Mouse (Mus musculus): ENCODE measurements around the gene Col13a1. TPM values are rescaled to one million over a fixed set of nuclear protein-coding genes. Genes with fewer than 3 reads are reported as not detected.

The Col13a1 gene
- polyA plus RNA-seq, 1 experiment from 2014 or later, result 4.2 TPM

DNA sequence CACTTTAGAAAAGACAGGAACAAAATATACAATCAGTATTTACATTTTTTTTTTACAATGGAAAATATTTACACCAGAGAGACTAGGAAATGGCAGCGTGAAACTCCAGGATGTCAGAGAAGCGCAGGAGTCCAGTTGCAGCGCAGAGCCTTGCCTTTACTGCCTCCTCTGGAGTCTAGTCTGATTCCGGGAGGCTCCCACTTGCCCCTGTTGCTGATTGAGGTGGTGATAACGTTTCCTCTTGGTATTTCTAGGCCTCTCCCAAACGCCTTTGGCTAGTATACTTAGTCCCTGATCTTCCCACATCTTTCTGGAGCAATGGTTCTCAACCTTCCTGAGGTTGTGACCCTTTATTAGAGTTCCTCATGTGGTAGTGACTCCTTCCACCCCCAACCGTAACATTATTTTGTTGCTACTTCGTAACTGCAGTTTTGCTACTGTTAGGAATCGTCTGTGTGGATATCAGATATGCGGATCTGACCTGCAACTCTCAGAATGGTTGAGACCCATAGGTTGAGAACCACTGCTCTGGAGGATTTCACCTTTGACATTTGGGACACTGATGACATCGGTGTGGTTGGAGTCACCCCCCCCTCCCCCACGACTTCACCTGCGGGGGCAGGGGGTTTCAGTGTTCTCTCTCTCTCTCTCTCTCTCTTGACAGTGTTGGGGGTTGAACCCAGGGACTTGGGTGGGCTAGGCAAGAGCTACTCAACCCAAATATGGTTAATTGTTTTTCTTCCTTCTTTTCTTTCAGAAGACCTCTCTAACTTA, 152.7 kb downstream of the Col13a1 start:
- no peak overlapping the region for H3K4me3 ChIP-seq (ENCODE audit: low read length)
- no peak overlapping the region for H3K9ac ChIP-seq (ENCODE audit: low read length)
- H3K27me3 ChIP-seq (ENCODE audit: control insufficient read depth, insufficient read depth, low read length), result no peaks in the 10 kb centered on the region
- H3K27ac ChIP-seq (ENCODE audit: low read length), result no peak overlapping the region
- H3K4me2 ChIP-seq (ENCODE audit: low read depth, low read length), result no peak overlapping the region
- no peaks in the 10 kb centered on the region for H3K9me3 ChIP-seq (replicated peaks; ENCODE audit: control insufficient read depth, low read length)
- ATAC-seq (replicated peaks; ENCODE audit: extremely low read depth, insufficient read depth, low FRiP score), result no peak
- 66% methylated on average over 13 of the region's 13 CpGs for WGBS
- H3K4me1 ChIP-seq (ENCODE audit: control insufficient read depth, insufficient read depth, low read length), result no peaks in the 10 kb centered on the region
- H3K36me3 ChIP-seq (ENCODE audit: control insufficient read depth, insufficient read depth), result no peaks in the 10 kb centered on the region

DNA sequence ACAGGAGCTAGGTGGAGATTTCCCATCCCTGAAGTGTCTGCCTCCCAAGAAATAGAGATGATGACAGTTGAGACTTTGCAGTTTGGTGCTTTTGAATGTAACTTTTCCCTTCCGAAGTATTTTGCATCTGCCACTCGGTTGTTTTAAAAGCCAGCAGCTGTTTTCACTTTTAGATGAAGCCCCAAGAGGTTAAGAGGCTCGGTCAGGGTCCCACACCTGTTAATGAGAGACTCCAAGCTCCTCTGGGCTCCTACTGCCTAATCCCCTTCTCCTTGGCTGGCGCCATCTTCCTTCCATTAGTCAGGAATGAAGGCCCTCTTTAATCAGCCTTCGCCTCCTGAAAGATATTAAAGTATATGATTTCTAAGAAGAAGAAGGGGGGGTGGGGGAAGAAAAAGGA, 153.4 kb downstream of the Col13a1 start:
- Histone ChIP-seq H3K36me3 (ENCODE audit: control insufficient read depth, insufficient read depth) (no peaks in the 10 kb centered on the region), H3K4me1 (ENCODE audit: control insufficient read depth, insufficient read depth, low read length) (no peaks in the 10 kb centered on the region), H3K27me3 (ENCODE audit: control insufficient read depth, insufficient read depth, low read length) (no peaks in the 10 kb centered on the region), H3K4me2 (ENCODE audit: low read depth, low read length) (no peak overlapping the region), H3K9ac (ENCODE audit: low read length) (no peak overlapping the region), H3K27ac (ENCODE audit: low read length) (no peak overlapping the region), H3K4me3 (ENCODE audit: low read length) (no peak overlapping the region), H3K9me3 (replicated peaks; ENCODE audit: control insufficient read depth, low read length) (no peaks in the 10 kb centered on the region)
- WGBS, result 53% methylated on average over 5 of the region's 5 CpGs
- ATAC-seq (replicated peaks; ENCODE audit: extremely low read depth, insufficient read depth, low FRiP score), result no peak

DNA sequence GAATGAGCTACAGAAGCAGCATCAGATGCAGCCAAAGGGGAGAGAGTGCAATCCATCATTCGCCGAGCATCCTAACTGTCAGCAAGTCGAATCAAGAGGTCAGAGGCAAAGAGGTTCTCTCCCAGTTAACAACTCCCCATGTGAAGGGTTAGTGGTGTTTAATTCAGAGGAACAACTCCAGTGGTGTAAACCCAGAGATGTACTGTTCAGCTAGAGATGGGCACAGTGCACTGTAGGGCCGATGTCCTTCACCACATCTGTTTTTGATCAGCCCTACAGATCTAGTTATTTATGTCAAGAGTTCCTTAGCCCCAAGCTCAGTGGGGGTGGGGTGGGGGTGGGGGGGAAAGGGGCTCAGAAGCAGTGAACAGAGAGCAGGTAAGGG, 155.2 kb downstream of the Col13a1 start:
- Histone ChIP-seq H3K27me3 (ENCODE audit: control insufficient read depth, insufficient read depth, low read length) (no peaks in the 10 kb centered on the region), H3K4me2 (ENCODE audit: low read depth, low read length) (no peak overlapping the region), H3K27ac (ENCODE audit: low read length) (no peak overlapping the region), H3K4me3 (ENCODE audit: low read length) (no peak overlapping the region), H3K9me3 (replicated peaks; ENCODE audit: control insufficient read depth, low read length) (no peaks in the 10 kb centered on the region), H3K36me3 (ENCODE audit: control insufficient read depth, insufficient read depth) (no peaks in the 10 kb centered on the region), H3K9ac (ENCODE audit: low read length) (no peak overlapping the region), H3K4me1 (ENCODE audit: control insufficient read depth, insufficient read depth, low read length) (no peaks in the 10 kb centered on the region)
- WGBS, result 32% methylated on average over 4 of the region's 4 CpGs
- ATAC-seq (replicated peaks; ENCODE audit: extremely low read depth, insufficient read depth, low FRiP score), result no peak

DNA sequence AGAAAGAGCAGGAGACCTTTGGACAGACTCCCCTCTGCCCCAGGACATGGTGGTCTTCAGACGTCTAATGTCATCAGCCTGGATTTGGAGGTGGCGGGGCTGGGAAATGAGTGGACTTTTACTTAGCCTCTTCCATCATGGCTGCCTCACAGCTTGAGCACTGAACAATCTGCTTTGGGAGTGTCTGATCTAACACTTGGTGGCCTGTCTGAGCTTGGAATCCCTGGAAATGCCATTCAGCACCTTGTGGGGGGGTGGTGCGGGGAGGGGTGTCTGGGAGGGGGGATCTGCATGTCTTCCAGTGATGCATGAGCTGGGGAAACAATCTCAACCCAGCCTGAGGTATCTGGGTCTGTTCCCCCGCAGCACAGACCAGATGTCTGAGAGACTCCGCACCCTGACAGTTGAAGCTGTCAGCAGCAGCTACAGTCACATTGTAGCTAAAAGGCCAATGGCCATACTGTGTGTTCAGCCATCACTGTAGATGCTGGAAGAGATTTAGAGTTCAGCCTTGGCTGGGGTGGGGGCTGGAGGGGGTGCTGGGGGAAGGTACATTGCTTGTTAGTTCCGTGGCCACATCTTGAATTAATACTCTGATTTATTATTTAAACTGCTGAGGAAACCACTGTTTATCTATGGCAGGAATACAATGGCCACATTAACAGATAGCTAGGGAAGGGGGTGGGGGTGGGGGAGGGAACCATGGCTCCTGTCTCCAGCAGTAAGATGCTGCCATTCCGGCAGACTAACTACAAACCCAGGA, 155.8 kb downstream of the Col13a1 start:
- H3K36me3 ChIP-seq (ENCODE audit: control insufficient read depth, insufficient read depth), result no peaks in the 10 kb centered on the region
- 35% methylated on average over 7 of the region's 7 CpGs for WGBS
- no peak overlapping the region for H3K9ac ChIP-seq (ENCODE audit: low read length)
- ATAC-seq (replicated peaks; ENCODE audit: extremely low read depth, insufficient read depth, low FRiP score), result no peak
- H3K4me3 ChIP-seq (ENCODE audit: low read length), result no peak overlapping the region
- H3K4me2 ChIP-seq (ENCODE audit: low read depth, low read length), result no peak overlapping the region
- H3K4me1 ChIP-seq (ENCODE audit: control insufficient read depth, insufficient read depth, low read length), result no peaks in the 10 kb centered on the region
- H3K27ac ChIP-seq (ENCODE audit: low read length), result no peak overlapping the region
- no peaks in the 10 kb centered on the region for H3K27me3 ChIP-seq (ENCODE audit: control insufficient read depth, insufficient read depth, low read length)
- no peaks in the 10 kb centered on the region for H3K9me3 ChIP-seq (replicated peaks; ENCODE audit: control insufficient read depth, low read length)

DNA sequence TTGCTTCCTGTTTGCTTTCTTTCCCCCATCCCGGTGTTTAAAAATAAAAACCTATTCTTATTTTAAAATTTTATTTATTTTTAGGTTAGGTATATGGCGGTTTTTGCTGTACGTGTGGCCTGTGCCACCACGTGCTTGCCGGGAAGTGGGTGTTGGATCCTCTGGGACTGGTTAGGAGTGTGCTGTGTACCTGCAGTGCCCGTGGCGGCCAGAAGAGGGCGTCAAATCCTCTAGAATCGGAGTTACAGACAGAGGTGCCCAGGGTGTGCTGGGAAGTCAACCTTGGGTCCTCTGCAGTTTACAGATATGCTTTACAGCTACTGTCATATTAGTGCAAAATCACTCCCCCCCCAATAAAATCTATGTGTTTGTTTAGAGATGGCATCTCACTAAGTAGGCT, 158.9 kb downstream of the Col13a1 start:
- no peak overlapping the region for H3K4me3 ChIP-seq (ENCODE audit: low read length)
- no peak overlapping the region for H3K4me2 ChIP-seq (ENCODE audit: low read depth, low read length)
- H3K36me3 ChIP-seq (ENCODE audit: control insufficient read depth, insufficient read depth), result no peaks in the 10 kb centered on the region
- H3K4me1 ChIP-seq (ENCODE audit: control insufficient read depth, insufficient read depth, low read length), result no peaks in the 10 kb centered on the region
- no peak overlapping the region for H3K27ac ChIP-seq (ENCODE audit: low read length)
- ATAC-seq (replicated peaks; ENCODE audit: extremely low read depth, insufficient read depth, low FRiP score), result no peak
- H3K9me3 ChIP-seq (replicated peaks; ENCODE audit: control insufficient read depth, low read length), result no peaks in the 10 kb centered on the region
- no peak overlapping the region for H3K9ac ChIP-seq (ENCODE audit: low read length)
- WGBS, result 53% methylated on average over 9 of the region's 9 CpGs
- no peaks in the 10 kb centered on the region for H3K27me3 ChIP-seq (ENCODE audit: control insufficient read depth, insufficient read depth, low read length)

DNA sequence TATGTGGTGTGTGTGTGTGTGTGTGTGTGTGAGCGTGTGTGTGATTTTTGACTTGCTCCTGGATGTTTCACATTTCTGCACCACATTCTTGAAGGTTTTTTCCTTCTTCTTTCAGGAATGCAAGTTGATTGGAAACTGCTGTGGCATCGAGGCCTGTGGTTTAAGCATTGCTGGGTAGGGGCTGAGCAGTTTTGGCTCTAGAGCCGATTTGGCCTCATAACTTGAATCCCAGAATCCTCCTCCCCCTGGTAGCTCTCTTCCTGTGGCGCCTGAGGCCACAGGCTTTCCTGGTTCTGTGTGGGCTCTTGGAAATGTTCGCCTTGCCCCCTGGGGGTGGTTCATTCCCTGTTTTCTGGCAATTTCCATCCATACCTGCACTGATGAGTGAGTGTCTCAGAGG, 166.9 kb downstream of the Col13a1 start:
- no peak for ATAC-seq (replicated peaks; ENCODE audit: extremely low read depth, insufficient read depth, low FRiP score)
- no peak overlapping the region for H3K9ac ChIP-seq (ENCODE audit: low read length)
- WGBS, result 58% methylated on average over 5 of the region's 5 CpGs
- H3K27me3 ChIP-seq (ENCODE audit: control insufficient read depth, insufficient read depth, low read length), result no peaks in the 10 kb centered on the region
- no peak overlapping the region for H3K4me3 ChIP-seq (ENCODE audit: low read length)
- no peaks in the 10 kb centered on the region for H3K9me3 ChIP-seq (replicated peaks; ENCODE audit: control insufficient read depth, low read length)
- H3K4me2 ChIP-seq (ENCODE audit: low read depth, low read length), result no peak overlapping the region
- H3K36me3 ChIP-seq (ENCODE audit: control insufficient read depth, insufficient read depth), result no peaks in the 10 kb centered on the region
- no peaks in the 10 kb centered on the region for H3K4me1 ChIP-seq (ENCODE audit: control insufficient read depth, insufficient read depth, low read length)
- H3K27ac ChIP-seq (ENCODE audit: low read length), result no peak overlapping the region

DNA sequence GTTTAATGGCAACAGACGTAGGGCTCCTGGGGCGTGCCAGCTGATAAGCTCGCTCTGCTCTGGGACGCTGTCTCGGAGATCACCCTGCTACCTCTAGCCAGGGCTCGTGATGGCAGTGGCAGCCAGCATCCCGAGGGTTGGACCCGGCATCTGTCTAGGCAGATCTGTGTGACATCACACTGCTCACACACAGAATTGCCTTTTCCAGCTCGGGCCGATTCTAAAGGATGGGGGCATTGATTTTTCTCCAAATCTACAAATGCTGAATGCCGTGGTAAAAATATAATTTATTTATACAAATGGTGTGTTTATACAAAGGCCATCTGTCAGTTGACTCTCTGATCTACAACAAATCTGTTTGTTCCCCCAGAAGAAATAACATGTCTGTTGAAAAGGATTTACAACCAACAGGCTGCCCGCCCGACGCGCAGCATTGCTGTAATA, 180.8 kb downstream of the Col13a1 start:
- Histone ChIP-seq H3K4me3 (ENCODE audit: low read length) (no peak overlapping the region), H3K27me3 (ENCODE audit: control insufficient read depth, insufficient read depth, low read length) (no peaks in the 10 kb centered on the region), H3K9ac (ENCODE audit: low read length) (no peak overlapping the region), H3K4me1 (ENCODE audit: control insufficient read depth, insufficient read depth, low read length) (no peaks in the 10 kb centered on the region), H3K27ac (ENCODE audit: low read length) (no peak overlapping the region), H3K36me3 (ENCODE audit: control insufficient read depth, insufficient read depth) (no peaks in the 10 kb centered on the region), H3K4me2 (ENCODE audit: low read depth, low read length) (no peak overlapping the region), H3K9me3 (replicated peaks; ENCODE audit: control insufficient read depth, low read length) (no peaks in the 10 kb centered on the region; the same call in 1 of the 2 replicates)
- ATAC-seq (replicated peaks; ENCODE audit: extremely low read depth, insufficient read depth, low FRiP score), result no peak
- WGBS, result 60% methylated on average over 15 of the region's 15 CpGs

DNA sequence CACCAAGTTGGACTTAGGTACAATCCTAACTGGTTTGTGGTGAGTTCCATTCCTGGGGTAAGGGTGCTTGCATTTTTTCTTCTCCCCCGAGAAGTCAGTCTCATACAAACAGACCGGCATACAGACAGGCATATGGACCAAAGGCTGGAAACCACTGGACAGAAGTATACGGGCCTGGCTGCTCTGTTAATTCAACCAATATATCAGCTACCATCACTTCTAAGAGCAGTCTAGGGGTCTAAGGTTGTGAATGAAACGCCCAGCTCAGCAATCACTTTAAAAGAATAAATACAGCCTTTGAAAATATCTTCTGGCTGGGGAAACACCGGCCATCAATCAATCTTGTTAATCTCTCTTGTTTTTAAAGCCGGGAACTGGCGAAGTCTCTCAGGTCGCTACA, 183.4 kb downstream of the Col13a1 start:
- H3K27ac ChIP-seq (ENCODE audit: low read length), result no peak overlapping the region
- H3K27me3 ChIP-seq (ENCODE audit: control insufficient read depth, insufficient read depth, low read length), result no peaks in the 10 kb centered on the region
- H3K9me3 ChIP-seq (replicated peaks; ENCODE audit: control insufficient read depth, low read length), result no peaks in the 10 kb centered on the region
- no peak overlapping the region for H3K4me2 ChIP-seq (ENCODE audit: low read depth, low read length)
- no peak overlapping the region for H3K4me3 ChIP-seq (ENCODE audit: low read length)
- no peak for ATAC-seq (replicated peaks; ENCODE audit: extremely low read depth, insufficient read depth, low FRiP score)
- 41% methylated on average over 8 of the region's 8 CpGs for WGBS
- no peak overlapping the region for H3K9ac ChIP-seq (ENCODE audit: low read length)
- H3K36me3 ChIP-seq (ENCODE audit: control insufficient read depth, insufficient read depth), result no peaks in the 10 kb centered on the region
- no peaks in the 10 kb centered on the region for H3K4me1 ChIP-seq (ENCODE audit: control insufficient read depth, insufficient read depth, low read length)

DNA sequence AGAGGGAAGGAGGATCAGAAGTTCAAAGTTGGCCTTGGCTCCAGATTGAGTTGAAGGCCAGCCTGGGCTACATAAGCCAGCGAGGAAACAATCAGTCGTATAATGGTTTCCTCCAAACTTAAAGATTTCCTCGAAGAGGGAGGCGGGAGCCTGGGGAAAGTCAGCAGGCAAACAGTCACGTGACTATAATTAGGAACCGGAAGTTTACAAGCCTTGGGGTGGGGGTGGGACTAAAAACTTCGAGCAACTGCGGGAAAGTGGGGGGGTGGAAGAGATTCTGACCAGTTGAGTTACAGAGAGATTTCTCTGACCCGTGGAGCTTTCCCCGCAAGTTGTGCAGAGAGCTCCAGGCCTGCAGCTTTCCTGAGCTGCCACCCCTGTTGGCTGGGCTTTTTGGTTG, 183.9 kb downstream of the Col13a1 start:
- no peaks in the 10 kb centered on the region for H3K4me1 ChIP-seq (ENCODE audit: control insufficient read depth, insufficient read depth, low read length)
- no peaks in the 10 kb centered on the region for H3K9me3 ChIP-seq (replicated peaks; ENCODE audit: control insufficient read depth, low read length)
- H3K27me3 ChIP-seq (ENCODE audit: control insufficient read depth, insufficient read depth, low read length), result no peaks in the 10 kb centered on the region
- no peak overlapping the region for H3K9ac ChIP-seq (ENCODE audit: low read length)
- no peak for ATAC-seq (replicated peaks; ENCODE audit: extremely low read depth, insufficient read depth, low FRiP score)
- H3K27ac ChIP-seq (ENCODE audit: low read length), result no peak overlapping the region
- H3K4me3 ChIP-seq (ENCODE audit: low read length), result no peak overlapping the region
- WGBS, result 59% methylated on average over 10 of the region's 10 CpGs
- H3K4me2 ChIP-seq (ENCODE audit: low read depth, low read length), result no peak overlapping the region
- no peaks in the 10 kb centered on the region for H3K36me3 ChIP-seq (ENCODE audit: control insufficient read depth, insufficient read depth)

Measured in heart, embryonic 16.5 days (tissue).